Mouse (Mus musculus) frontal cortex, adult 2 months (tissue): ENCODE results near the gene Slc7a14. TPM values are rescaled to one million over a fixed set of nuclear protein-coding genes. Genes with fewer than 3 reads are reported as not detected.

ENCODE experiments used
- DNase-seq, 2 experiments: peaks; one replicate each; pipeline ENCODE4 v3.0.0; 2022; ENCODE audit warnings: low spot score in 1 of 2; ENCODE audit errors: extremely low spot score in 1 of 2
- polyA plus RNA-seq: library from polyadenylated mRNA; depleted of rRNA; stranded (reverse); fragments of >200 nt; gene quantifications from 2 replicates; pipeline ENCODE4 v1.2.3, GENCODE M21; 2012

Slc7a14 gene
- polyA plus RNA-seq, 1 experiment, result 16.7 TPM

- DNase-seq, result peak; percentile 38 to 71
Measured at GRCm38 (mm10) chr3:31263535-31263934, 46.6 kb downstream of the Slc7a14 start.

GRCm38 (mm10) chr3:31261418-31262014 is 48.7 kb downstream of the Slc7a14 start:
- DNase-seq, result no peak

- DNase-seq, result no peak
Measured at GRCm38 (mm10) chr3:31260964-31261346, 49.2 kb downstream of the Slc7a14 start.

GRCm38 (mm10) chr3:31260329-31260963 is 49.7 kb downstream of the Slc7a14 start:
- DNase-seq, result no peak

- no peak for DNase-seq
Measured at GRCm38 (mm10) chr3:31259553-31260255, 50.5 kb downstream of the Slc7a14 start.

- peak; percentile 78 to 82 for DNase-seq
Measured at GRCm38 (mm10) chr3:31254427-31254826, 55.8 kb downstream of the Slc7a14 start.

- no peak for DNase-seq
Measured at GRCm38 (mm10) chr3:31253862-31254261, 56.3 kb downstream of the Slc7a14 start.

- DNase-seq, result no peak
Measured at GRCm38 (mm10) chr3:31252566-31252965, 57.6 kb downstream of the Slc7a14 start.

GRCm38 (mm10) chr3:31243478-31243877 is 66.7 kb downstream of the Slc7a14 start:
- no peak for DNase-seq

GRCm38 (mm10) chr3:31240840-31241239 is 69.3 kb downstream of the Slc7a14 start:
- DNase-seq, result no peak

GRCm38 (mm10) chr3:31239645-31240044 is 70.5 kb downstream of the Slc7a14 start:
- DNase-seq, result no peak

GRCm38 (mm10) chr3:31237936-31238335 is 72.2 kb downstream of the Slc7a14 start:
- peak in 1 of 2 experiments; percentile 48 for DNase-seq

- no peak for DNase-seq
Measured at GRCm38 (mm10) chr3:31236146-31236545, 74.0 kb downstream of the Slc7a14 start.

GRCm38 (mm10) chr3:31234356-31234755 is 75.8 kb downstream of the Slc7a14 start:
- no peak for DNase-seq

GRCm38 (mm10) chr3:31233746-31234312 is 76.3 kb downstream of the Slc7a14 start:
- DNase-seq, result no peak

- peak in 1 of 2 experiments; percentile 15 for DNase-seq
Measured at GRCm38 (mm10) chr3:31229281-31229680, 80.9 kb downstream of the Slc7a14 start.

- DNase-seq, result no peak
Measured at GRCm38 (mm10) chr3:31228487-31228886, 81.7 kb downstream of the Slc7a14 start.

- DNase-seq, result no peak
Measured at GRCm38 (mm10) chr3:31223551-31223950, 86.6 kb downstream of the Slc7a14 start.

GRCm38 (mm10) chr3:31220040-31220439 is 90.1 kb downstream of the Slc7a14 start:
- DNase-seq, result peak in 1 of 2 experiments; percentile 21

- DNase-seq, result peak; percentile 29 to 71
Measured at GRCm38 (mm10) chr3:31219483-31219882, 90.7 kb downstream of the Slc7a14 start.

GRCm38 (mm10) chr3:31217523-31217922 is 92.7 kb downstream of the Slc7a14 start:
- DNase-seq, result no peak
